In the genomic region with DNA sequence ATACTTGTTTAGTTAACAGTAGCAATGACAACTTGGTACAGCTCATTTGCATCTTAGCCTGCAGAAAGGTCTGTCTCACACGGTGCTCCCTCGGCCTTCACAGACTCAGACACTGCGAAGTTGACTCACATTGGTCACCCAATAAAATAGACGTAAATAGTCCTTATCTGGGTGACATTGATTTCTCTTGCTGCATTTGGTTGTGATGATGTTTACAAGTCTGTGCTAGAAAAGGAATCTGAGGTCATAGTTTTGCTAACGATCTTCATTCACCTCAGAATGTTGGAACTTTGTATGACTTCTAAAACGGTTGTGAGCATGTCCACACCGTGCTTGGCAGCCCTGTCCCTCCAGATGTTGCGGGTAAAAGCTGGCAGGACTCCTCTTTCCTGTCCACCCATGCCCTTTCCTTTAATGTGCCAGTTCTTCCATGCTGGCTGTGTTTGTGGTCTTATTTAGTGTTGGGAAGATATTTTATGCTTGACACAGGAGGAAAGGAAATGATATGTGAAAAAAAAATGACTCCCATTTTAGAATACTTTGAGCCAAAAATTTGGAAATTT, we compare ENCODE assay signal across 21 mouse cellular contexts.
DNase-seq lines count a peak whose midpoint lies in the region; ATAC-seq and TF ChIP-seq lines count a peak whose summit lies in the region.
"Had no signal": no experiment of that assay in that cellular context is flagged by ENCODE, and none has a peak within 500 bp of the region (broad histone marks: within the 10 kb centered on the region; RNA-seq: fewer than 3 reads in every experiment).

No protein-coding gene starts in this region.

- no peaks in the 10 kb centered on the region for H3K27me3 ChIP-seq in cerebellum, adult 2 months (ENCODE audit: control insufficient read depth, insufficient read depth, low read length)
- H3K27me3 ChIP-seq: CH12.LX; embryonic facial prominence, embryonic 15.5 days; forebrain, embryonic 12.5 days; hindbrain, embryonic 12.5 days; limb, embryonic 15.5 days had no signal

- WGBS in cerebellum, adult 2 months: 37% methylated on average over 8 of the region's 8 CpGs
- 50% methylated on average over 8 of the region's 8 CpGs for WGBS in olfactory bulb, adult 2 months

- DNase-seq in cerebellum, postnatal 10 days: peak; percentile 39 to 54
- no peak for DNase-seq in cerebellum, adult 2 months
- no peak for DNase-seq in layer of hippocampus, adult 2 months (ENCODE audit: low spot score in 2 of 2)
- no peak for DNase-seq in layer of hippocampus, adult 9-10 months (ENCODE audit: low spot score)
- peak; percentile 23 for DNase-seq in lung, postnatal 10 days
- no peak for DNase-seq in lung, postnatal 25 days (ENCODE audit: low spot score)
- DNase-seq: cerebellum, adult 11 months; gastrocnemius, postnatal 25 days; heart, postnatal 14 days; layer of hippocampus, adult 9-11 months; liver, postnatal 0 days; right cerebral cortex, adult 18-20 months; thymus, postnatal 25 days had no signal

- TF ChIP-seq POLR2A in cerebellum, adult 2 months (IDR thresholded peaks at IDR 0.05; ENCODE audit: borderline replicate concordance, insufficient read depth, low read length): no peak
- TF ChIP-seq POLR2A in olfactory bulb, adult 2 months (IDR thresholded peaks at IDR 0.05; ENCODE audit: insufficient read depth, low read depth, low read length): no peak

- no peak overlapping the region for H3K4me3 ChIP-seq in cerebellum, adult 2 months (replicated peaks; ENCODE audit: insufficient read depth, low read depth, low read length)
- no peak overlapping the region for H3K4me3 ChIP-seq in layer of hippocampus, adult 2 months
- H3K4me3 ChIP-seq in olfactory bulb, adult 2 months (ENCODE audit: insufficient read depth, low read depth, low read length): no peak overlapping the region
- H3K4me3 ChIP-seq: embryonic facial prominence, embryonic 15.5 days; forebrain, embryonic 12.5 days; heart, embryonic 10.5 days; hindbrain, embryonic 12.5 days; limb, embryonic 15.5 days had no signal

- H3K4me1 ChIP-seq in cerebellum, adult 2 months (ENCODE audit: control insufficient read depth, insufficient read depth, low read length): peaks cover 24% of the 10 kb centered on the region
- peaks cover 17% of the 10 kb centered on the region for H3K4me1 ChIP-seq in olfactory bulb, adult 2 months (ENCODE audit: control insufficient read depth, insufficient read depth, low read length)

- no peak overlapping the region for H3K27ac ChIP-seq in cerebellum, adult 2 months (ENCODE audit: insufficient read depth, low read length)
- H3K27ac ChIP-seq in layer of hippocampus, adult 2 months: peak overlapping the region; percentile 75
- peak overlapping the region; percentile 5; the same call in 1 of the 2 replicates for H3K27ac ChIP-seq in olfactory bulb, adult 2 months (ENCODE audit: insufficient read depth, low read depth, low read length)
- H3K27ac ChIP-seq: heart, embryonic 10.5 days; hindbrain, embryonic 12.5 days had no signal

- TF ChIP-seq CTCF in cerebellum, adult 2 months (IDR thresholded peaks at IDR 0.05; ENCODE audit: borderline replicate concordance, insufficient read depth, low read depth, low read length): no peak
- TF ChIP-seq CTCF in layer of hippocampus, adult 2 months (conservative IDR thresholded peaks at IDR 0.05): no peak
- no peak for TF ChIP-seq CTCF in olfactory bulb, adult 2 months (IDR thresholded peaks at IDR 0.05; ENCODE audit: insufficient read depth, low read depth, low read length)

- ATAC-seq in erythroblast, adult 5-6 weeks (replicated peaks; ENCODE audit: low FRiP score, poor library complexity, severe bottlenecking): no peak
- ATAC-seq: liver, postnatal 0 days had no signal

Comparison
In these comparisons a context has a peak if more than half of its experiments do, and no peak if none do; other contexts are left out.
1. DNase-seq: peak in cerebellum, postnatal 10 days (2 of 2) and lung, postnatal 10 days (single experiment); none in cerebellum, adult 2 months (0 of 2), layer of hippocampus, adult 2 months (0 of 2), layer of hippocampus, adult 9-10 months (single experiment) and lung, postnatal 25 days (single experiment).